Mouse (Mus musculus): Measurements from ENCODE around the gene Nos3.

The Nos3 gene

DNA sequence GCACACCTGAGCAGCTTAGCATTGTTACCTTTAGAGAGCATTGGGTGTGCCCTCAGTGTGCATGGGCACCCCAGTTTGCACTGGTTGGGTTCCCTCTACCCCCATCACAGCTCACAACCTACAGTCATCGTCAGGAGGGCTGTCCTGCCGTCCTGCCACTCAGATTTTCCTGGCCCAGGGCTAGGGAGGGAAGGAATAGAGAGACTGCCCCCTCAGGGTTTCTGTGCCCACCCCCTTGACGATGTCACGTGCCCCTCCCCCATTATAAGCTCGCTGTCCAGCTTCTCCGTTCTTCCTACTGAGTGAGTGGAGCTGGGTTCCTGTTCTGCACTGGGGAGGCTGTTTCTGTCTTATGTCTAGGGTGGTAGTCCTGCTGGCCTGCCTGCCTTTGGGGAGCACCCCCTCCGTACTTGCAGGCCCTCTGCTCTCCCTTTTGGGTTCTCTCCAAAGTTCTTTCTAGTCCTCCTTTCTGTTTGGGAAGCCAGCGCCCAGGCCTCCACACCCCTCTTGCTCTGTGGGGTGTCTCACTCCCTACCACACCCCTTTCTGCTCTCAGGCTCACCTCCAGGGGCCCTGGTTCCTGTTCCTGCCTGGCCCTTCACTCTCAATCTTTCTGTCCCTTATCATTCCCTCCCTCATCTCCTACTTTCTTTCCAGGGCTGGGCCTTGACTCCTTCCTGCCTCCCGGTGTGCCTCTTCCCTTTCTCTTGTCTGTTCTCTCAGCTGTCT is 62.1 kb downstream of the Nos3 start:
- DNase-seq (ENCODE audit: low spot score): no peak

DNA sequence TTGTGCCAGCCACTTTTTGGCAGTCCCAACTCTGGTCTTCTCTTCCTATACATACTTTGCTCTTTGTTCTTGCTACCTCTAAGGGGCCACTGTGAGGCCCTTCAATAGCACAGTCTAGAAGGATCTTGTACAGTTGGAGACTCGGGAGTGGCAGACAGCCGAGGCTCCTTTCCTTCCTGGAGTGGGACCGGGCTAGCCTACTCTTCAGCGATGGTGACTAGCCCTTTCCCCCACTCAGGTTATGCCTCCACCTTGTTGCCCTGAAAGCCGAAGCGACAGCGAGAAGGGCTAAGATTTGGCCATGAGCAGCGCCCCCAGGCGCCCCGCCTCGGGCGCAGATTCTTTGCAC is 62.6 kb downstream of the Nos3 start:
- no peak for DNase-seq (ENCODE audit: low spot score)

DNA sequence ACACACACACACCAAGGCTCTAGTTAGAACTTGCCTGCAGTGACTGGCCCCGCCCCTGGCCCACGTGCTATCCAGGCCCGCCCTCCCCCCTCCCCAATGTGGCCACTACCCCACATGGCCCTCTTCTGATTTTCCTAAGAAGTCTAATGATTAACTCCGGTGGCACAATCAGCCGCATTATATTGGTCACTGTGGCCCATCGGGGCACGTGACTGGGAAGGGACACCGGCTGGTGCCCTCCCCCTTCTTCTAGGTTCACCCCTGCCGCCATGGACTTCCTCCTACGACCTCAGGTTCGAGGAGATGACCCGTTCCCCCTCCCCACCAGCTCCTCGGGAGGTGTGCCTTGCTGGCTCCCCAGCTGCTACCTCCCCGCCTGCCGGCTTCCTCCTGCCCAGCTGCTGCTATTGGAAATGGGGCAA is 63.4 kb downstream of the Nos3 start:
- DNase-seq (ENCODE audit: low spot score): no peak

DNA sequence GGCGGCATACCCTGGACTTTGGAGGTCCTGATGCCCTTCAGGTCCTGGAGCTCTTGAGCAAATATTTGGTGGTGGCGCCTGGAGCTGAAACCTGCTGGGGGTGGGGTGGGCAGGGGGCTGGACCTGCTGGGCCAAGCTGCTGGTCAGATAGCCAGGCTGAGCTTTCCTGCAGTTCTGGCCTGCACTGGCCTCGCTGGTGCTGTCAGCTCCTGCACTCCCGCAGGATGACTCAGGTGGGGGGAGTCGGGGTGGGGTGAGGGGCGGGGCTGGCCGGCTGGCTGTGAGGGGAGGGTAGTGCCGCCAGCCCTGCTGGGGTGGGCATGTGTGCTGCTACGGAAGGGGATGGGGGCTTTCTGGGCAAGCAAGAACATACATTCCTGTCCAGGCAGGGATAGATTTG is 64.0 kb downstream of the Nos3 start:
- no peak for DNase-seq (ENCODE audit: low spot score)

DNA sequence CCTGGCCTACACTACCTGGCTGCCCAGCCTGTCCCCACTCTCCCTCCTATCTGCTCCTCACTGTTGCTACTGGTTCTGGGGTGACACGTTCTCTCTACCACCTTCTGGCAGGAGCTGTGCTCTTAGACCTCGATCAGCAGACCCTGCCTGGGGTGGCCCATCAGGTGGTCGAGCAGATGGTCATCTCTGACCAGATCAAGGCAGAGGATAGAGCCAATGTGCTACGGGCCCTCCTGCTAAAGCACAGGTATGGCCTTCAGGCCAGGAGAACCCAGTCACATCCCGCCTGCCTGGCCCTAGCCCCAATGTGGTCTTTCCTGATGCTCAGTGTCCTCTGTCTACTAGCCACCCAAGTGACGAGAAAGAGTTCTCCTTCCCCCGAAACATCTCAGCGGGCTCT is 69.4 kb downstream of the Nos3 start:
- DNase-seq (ENCODE audit: low spot score): no peak
